Mouse (Mus musculus) cerebellum, adult (tissue): ENCODE measurements around the gene Jun.

ENCODE experiments used
- ATAC-seq: cut with Nextera tagmentation; 2 replicates; pipeline ENCODE4 v1.9.2; 2017; ENCODE audit warnings: mild to moderate bottlenecking, moderate library complexity, mixed read lengths; ENCODE audit not compliant: insufficient number of reproducible peaks, low FRiP score, low TSS enrichment

The Jun gene

DNA sequence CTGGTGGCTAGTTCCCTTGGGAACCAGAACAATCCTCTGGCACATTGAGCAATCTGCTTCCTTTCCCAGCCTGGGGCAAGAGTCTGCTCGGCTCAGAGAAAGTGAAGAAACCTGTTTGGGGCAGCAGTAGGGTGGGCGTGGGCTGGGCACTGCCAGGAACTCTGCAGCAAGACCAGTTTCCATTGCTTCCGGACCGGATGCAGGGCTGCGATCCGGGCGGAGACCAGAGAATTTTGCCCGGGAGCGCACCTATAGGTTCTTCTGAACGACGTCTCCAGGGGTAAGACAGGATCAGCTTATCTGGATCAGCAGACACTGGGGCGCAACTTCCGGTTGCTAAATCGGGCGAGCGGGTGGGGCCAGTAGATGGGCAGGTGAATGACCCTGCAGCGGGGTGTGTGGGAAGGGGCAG, 23.6 kb upstream of the Jun start:
- ATAC-seq = no peak

DNA sequence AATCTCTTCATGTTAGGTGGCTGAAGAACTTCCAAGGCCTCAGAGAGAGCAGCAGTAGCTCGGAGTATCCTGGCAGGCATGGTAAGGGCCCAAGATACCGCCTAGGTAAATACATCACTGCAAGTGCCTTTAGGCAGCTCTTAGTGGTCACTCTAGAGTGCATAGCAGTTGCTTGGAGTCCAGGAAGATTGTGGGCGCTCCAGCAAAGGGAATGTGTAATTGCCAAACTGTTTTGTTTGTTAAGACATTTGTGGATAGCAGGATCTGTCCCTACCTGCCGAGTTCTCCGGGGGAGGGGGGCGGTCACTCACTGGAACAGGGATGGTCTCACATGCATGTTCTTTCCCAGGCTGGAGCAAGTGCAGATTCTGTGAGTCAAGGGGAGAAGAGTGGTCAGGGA, 22.3 kb upstream of the Jun start:
- ATAC-seq = no peak

DNA sequence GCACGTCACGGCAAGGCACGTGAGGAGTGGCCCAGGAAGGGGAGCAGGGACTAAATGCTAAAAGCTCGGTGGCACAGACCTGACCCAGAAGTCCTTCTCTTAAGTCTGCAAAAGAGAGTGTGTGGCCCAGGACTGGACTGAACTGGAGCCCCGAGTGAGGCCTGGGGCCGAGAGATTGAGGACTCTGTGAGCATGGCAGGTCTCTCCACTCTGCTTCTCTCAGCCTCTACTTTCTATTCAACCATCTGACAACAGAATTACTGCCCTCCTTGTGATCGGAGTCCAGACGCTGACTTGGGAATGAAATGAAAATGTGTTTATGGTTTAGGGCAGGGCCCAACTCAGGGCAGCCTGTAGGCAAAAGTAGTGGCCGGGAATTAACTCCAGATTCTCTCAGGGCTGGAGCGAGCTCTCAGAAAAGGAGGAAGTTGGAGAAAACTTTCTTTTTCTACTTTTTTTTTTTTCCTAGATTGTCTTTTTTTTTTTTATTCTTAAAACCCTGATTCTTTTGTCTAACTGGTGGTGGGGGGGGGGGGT, 21.3 kb upstream of the Jun start:
- ATAC-seq = no peak

DNA sequence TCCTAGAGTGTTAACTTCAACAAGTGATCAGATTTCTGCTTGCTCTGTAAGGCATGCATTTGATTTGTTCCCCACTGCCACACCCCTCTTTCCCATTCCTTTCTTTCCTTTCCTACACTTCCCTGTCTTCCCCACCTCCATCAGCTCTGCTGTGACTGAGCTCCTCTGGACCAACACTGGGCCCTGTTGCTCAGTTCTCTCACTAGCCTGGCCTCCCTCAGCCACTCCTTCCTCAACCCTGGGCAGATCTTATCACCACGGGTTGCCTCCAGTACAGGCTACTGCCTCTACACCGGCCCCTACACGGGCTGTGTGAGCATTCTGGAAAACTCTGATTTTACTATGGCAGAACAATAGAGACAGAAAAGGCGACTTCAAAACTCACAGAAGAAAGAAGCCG, 18.4 kb upstream of the Jun start:
- no peak for ATAC-seq

DNA sequence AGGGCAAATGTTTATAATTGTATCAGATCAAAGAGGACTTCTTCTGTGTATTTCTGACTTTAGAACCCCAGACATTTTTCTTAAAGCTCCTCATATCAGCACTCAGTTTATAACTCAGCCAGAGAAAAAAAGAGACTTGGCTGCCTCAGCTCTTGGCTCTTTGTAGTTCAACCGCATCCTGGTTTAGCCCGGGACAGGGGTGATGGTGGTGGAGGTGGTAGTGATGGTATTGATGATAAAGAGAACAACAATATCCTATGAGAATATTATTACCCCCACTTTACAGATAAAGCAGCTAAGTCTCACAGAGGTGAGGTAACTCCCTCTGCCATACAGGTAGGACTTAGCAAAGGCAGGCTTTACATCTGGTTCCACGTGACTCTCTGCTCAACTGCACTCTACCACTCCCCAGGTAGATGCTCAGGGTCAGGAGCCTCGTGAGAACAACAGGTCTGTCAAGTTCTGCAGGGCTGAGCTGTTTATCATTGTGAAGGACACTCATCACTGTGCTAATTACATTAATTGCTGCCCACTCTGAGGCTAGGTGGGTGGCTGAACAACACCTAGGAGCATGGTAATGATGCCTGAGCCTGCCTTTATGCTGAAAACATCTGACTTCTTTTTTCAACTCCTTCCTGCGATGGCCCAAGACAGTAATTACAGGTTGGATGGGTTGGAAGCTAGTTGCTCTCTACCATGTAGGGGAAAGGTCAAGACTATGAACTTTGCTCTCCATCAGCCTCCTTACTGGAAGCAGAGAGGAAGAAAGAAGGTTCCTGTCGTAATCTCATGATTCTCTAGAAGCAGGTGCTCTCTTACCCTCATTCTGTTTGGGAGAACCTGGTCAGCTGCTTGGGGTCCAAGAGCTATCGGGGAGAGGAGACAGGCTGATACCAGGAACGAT, 16.3 kb upstream of the Jun start:
- ATAC-seq = no peak

DNA sequence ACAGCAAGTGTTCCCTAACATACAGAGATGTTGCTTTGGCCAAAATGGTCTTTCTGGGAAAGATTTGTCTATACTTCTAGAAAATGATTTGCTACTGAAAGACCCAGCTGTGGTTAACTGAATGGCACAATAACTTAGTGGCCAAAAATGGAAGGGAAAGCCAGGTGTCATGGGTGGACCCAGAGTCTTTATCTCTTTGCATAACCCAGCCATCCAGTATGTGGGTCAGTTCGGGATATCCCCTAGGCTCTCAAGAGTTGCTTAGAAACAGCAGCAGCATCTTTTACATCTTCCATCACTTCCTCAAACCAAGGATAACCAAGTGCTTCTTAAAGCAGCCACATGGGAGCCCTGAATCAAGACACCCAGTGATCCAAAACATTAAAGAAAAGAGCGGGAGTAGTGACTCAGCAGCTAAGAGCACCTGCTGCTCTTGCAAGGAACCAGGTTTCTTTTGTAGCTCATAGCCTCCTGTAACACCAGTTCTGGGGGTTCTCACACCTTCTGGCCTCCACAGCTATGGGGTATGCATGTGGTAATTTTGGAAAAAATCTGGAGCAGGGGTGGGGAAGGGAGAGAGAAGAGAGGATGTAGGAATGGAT, 11.7 kb upstream of the Jun start:
- ATAC-seq = no peak

DNA sequence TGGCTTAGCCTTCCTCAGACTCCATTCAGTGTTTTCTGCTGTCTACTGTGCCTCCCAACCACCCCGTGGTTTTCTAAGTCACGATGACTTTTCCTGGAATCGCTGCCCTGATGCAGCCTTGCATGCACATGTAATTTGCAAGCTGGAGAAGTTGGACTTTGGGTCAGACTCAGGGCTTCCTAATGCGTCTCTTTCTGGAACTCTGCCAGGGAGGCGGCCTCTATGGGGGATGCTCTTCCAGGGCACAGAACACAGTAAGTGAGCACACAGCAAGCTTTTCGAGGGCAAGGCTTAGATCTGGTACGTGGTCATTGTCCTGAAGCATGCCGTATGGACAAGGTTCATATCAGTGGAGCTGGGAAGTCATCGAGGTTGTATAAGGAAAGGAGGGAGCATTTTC, 10.9 kb upstream of the Jun start:
- ATAC-seq = no peak

DNA sequence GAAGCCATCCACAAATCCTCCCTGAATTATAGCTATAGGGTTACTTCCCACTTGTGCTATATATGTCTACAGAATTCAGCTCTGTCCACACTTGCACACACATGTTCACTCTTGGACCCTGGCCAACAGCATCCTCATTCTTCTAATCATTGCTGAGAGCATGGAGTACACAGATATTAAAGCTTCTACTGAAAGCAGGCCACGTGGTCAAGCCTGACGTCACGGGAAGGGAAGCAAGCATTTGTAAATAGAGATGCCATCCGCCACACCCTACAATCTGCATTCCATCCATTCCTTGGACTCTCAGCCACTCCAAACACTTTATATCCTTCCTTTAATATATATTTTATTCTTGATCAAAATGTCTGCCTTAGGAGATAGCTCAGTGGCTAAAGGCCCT, 5.2 kb upstream of the Jun start:
- ATAC-seq = no peak

DNA sequence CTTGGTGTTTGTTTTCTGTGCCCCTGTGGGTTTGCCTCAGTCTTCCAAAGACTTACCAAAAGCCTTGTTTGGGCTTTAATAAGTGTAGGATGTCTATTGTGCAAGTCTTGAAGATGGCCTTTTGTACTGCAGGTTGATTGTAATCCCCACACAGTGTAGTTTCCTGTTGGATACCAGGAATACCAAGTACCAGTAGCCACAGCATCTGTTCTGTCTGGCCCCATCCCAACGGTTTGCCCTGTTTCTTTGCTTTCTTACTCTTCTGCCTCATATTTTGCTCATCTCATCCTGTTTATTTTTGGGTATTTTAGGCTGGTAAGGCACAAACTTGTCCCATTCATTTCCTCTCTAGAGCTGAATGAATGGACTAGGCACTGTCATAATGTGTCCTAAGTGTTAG, 3.3 kb upstream of the Jun start:
- ATAC-seq = no peak

DNA sequence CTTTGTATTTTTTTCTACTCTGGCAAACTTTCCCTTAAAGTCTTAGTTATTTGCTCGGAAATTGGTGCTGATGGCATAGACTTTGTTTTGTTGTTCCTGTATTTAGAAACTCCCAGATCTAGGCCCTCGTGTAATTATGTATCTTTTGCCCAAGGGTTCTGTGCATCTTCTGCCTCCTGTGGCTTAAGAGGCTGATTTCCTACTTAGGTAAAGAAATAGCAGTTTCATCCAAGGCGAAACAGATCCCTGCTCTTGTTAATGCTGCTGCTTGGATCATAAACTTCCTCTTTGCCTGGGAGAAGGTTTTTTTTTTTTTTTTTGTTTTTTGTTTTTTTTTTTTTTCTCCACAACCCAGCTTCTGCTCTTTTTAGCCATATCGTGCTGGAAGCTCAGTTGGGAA, 2.3 kb upstream of the Jun start:
- ATAC-seq = no peak

DNA sequence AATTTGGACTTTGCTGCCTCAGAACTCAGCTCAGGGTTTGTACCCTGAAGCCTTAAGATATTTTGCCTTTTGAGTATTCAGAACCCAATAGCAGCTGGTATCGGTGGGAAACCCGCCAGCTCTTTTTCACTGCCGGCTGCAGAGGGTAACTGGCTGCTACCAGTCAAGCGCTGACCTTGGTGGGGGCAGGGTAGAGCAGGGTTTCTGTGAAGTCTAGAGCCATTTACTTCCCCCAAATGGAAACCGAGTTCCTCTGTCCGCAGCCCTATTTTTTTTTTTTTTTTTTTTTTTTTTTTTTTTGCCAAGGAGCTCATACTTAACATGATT, 1.7 kb upstream of the Jun start:
- no peak for ATAC-seq

DNA sequence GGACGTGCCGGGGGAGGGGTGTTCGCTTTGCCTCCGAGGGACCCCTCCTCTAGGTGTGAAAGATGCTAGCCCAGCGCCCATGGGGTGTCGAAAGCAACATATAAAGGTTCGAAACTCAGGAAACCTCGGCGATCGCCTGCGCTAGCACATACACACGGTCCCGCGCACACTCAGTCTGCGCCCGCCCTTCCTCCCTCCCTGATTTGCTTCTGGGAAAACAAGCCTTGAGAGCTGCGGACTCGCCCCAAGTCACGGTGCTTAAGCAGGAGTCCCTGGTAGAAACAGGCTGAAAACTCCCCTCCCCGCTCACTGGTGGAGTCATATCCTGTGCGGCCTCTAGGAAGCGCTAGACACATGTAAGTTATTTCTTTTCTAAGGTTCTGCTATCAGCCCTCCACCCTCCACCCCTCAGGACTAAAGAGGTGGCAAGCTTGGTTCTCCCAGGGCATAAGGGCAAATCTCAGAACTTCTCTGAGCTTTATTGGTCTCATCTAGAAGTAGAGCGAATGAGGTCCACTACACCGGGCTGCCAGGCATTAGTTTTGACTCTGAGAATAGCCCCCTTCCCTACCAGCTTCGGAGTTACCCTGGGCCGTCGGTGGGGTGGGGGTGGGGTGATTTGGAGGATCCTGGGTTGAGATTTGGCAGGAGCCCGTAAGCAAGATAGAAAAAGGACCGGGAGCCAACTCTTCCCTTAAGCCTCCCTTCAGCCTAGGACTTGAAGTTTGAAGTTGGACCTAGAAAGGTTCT, 1.2 kb upstream of the Jun start:
- ATAC-seq = peak; percentile 43

DNA sequence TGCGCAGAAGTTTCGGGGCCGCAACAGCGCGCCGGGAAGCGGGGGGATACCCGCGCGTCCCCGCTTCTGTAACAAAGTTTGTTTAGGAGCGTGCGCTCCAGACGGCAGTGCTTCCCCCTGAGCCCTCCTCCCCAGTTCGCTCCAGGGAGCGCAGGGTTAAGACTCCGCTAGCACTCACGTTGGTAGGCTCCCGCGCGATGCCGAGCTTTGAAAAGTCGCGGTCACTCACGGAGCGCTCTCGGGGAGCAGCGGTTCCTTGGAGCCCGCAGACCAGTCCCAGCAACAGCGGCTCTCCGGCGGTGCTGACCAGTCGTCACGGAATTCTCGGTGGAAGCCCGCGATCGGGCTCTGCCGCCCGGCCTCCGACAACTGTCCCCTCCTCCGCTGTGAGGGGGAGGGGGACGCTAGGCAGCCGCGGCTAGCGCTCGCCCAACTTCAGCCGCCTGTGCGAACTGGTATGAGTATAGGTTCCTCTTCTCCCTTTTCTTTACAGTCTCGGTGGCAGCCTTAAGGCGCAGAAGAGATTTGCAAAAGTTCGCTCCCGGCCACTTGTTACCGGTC, 631 bp downstream of the Jun start:
- 0 out of 2 replicates have a peak, but pooled peaks have one; percentile 1 for ATAC-seq

DNA sequence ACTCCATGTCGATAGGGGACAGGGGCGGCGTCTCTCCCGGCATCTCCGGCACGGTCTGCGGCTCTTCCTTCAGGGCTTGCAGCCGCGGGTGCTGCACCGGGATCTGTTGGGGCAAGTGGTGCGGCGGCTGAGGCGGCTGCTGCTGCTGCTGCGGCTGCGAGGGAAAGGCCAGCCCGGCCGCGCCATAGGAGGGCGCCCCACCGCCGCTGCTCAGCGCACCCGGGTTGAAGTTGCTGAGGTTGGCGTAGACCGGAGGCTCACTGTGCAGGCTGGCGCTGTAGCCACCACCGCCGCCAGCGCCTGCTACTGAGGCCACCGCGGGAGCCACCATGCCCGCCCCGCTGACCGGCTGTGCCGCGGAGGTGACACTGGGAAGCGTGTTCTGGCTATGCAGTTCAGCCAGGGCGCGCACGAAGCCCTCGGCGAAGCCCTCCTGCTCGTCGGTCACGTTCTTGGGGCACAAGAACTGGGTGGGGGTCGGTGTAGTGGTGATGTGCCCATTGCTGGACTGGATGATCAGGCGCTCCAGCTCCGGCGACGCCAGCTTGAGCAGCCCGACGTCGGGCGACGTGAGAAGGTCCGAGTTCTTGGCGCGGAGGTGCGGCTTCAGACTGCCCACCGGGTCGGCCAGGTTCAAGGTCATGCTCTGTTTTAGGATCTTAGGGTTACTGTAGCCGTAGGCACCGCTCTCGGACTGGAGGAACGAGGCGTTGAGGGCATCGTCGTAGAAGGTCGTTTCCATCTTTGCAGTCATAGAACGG, 1.3 kb downstream of the Jun start:
- peak; percentile 8; the same call in 1 of the 2 replicates for ATAC-seq

DNA sequence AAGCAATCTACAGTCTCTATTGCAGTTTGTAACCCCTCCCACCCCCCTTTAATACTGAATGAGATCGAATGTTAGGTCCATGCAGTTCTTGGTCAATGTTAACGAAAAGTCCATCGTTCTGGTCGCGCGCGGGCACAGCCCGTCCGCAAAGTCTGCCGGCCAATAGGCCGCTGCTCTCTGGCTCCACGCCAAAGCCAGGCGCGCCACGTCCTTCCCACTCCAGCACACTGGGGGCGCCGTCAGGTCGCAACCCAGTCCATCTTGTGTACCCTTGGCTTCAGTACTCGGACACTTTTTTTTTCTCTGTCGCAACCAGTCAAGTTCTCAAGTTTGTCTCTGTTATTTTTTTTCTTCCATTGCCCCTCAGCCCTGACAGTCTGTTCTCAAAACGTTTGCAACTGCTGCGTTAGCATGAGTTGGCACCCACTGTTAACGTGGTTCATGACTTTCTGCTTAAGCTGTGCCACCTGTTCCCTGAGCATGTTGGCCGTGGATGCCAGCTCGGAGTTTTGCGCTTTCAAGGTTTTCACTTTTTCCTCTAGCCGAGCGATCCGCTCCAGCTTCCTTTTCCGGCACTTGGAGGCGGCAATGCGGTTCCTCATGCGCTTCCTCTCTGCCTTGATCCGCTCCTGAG, 2.0 kb downstream of the Jun start:
- no peak for ATAC-seq

DNA sequence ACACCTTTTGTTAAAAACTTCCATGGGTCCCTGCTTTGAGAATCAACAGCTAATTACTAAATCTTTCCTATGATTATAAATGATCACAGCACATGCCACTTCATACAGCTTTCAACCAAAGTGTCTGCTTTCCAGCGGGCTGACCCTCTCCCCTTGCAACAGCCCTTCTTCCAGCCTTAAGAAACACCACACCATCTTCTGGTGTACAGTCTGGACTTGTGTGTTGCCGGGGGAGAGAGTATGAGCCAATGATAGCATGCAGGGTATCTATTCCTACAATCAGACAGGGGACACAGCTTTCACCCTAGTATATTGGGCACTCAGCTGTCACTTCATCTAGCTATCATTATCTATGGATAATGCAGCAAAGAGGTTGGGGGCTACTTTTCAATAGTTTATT, 2.9 kb downstream of the Jun start:
- ATAC-seq = no peak

DNA sequence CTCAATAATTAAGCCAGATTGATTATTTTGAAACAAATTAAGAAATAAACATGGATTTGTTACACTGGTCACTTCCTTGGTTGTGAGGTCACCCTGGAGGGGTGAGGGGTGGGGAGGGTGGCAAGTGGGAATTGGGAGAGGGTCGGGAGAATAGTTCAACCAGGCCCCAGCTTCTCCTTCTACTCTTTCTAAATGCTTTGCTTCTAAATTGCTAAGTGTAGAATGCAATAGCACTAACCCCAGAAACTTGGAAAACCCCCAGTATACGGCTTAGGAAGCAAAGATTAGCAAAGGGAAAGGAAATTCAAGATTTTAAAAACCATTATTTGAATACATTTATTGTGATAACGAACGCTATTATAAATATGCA, 3.3 kb downstream of the Jun start:
- no peak for ATAC-seq

DNA sequence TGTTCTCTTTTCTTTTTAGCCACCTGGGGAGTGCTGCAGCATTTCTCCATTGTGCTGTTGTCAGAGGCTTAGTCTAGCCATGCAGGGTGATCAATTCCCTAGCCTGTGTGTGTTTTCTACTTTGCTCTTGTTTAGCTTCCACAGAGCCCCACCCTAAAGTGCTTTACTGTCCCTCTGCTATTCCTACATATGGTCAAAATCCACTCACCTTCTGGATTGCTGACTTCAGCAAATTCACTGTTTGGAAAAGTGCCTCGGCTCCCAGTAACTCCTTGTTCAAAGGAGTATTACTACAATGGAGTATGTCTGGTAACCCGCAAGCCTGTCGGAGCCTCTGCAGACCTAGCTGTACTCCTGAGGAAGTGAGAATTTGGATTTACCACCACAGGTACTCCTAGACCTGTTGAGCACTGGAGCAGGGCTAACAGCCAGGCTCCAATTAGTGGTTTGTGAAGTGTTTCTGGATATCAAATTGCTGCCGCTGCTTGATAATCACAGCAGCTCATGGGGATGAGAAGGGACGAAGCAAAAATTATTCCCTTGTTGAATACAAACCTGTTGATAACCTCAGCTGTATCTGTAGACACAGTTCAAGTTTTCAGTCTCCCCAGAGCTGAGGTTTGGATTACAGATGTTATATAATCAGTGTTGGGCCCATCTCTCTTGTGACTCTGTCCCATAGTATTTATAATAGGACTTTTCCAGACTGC, 3.8 kb downstream of the Jun start:
- ATAC-seq = no peak

DNA sequence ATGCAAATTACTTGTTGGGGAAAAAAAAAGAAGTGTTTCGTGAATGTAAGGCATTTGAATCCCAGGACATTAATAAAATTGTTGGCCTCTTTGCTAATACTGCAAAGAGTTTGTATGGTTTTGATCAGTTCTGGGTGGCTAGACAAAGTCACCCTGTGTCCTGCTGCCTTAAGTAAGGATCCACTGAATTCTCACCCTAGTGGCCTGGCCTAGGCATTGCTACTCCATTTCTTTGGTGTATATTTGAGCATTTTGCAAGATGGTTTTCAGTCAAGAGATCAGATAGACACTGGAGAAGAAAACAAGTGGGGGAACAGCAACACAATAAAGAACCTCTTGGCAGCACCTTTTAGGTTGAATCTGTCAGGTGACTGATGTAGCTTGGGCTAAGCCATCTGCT, 6.9 kb downstream of the Jun start:
- no peak for ATAC-seq
